Mouse (Mus musculus): ENCODE measurements at regions not wholly inside any gene's neighbourhood (a gene's known extent, or its start where the extent isn't known, plus 50 kb on each side); places are given as distances from the start of the nearest gene placed in this dataset.

DNA sequence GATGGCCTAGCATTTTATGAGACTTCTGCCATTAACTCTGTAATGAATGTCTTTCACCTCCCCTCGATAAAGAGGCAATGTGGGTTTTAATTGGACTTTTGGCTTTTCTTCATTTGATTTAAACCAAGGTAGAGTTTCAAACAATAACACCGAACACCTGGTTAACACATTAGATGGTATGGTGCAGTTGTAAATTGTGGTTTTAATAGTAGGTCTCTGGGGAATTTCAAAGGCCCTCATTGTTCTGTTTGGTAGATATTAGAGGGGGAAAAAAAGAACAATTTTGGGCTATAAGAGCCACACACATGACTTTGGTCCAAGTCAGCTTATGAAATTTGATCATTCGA is 497.8 kb upstream of the Mki67 start:
- Histone ChIP-seq H3K9ac (no peak overlapping the region), H3K27ac (no peak overlapping the region), H3K27me3 (ENCODE audit: control insufficient read depth, insufficient read depth, low read length) (no peaks in the 10 kb centered on the region), H3K9me3 (ENCODE audit: control insufficient read depth, low read length) (no peaks in the 10 kb centered on the region), H3K4me1 (replicated peaks; ENCODE audit: control insufficient read depth, insufficient read depth, low read length) (peaks cover 19% of the 10 kb centered on the region), H3K4me2 (replicated peaks) (no peak overlapping the region), H3K36me3 (replicated peaks; ENCODE audit: control insufficient read depth, insufficient read depth) (no peaks in the 10 kb centered on the region), H3K4me3 (replicated peaks; ENCODE audit: low read length) (no peak overlapping the region)
- DNase-seq (ENCODE audit: low spot score) (no peak), ATAC-seq (ENCODE audit: low FRiP score) (no peak)
- WGBS: 74% methylated on average over 3 of the region's 3 CpGs

- ATAC-seq (ENCODE audit: low FRiP score) (no peak), DNase-seq (ENCODE audit: low spot score) (no peak)
- Histone ChIP-seq H3K4me1 (replicated peaks; ENCODE audit: control insufficient read depth, insufficient read depth, low read length) (peaks cover 19% of the 10 kb centered on the region), H3K27me3 (ENCODE audit: control insufficient read depth, insufficient read depth, low read length) (no peaks in the 10 kb centered on the region), H3K27ac (no peak overlapping the region), H3K4me2 (replicated peaks) (no peak overlapping the region), H3K9ac (no peak overlapping the region), H3K4me3 (replicated peaks; ENCODE audit: low read length) (no peak overlapping the region), H3K36me3 (replicated peaks; ENCODE audit: control insufficient read depth, insufficient read depth) (no peaks in the 10 kb centered on the region), H3K9me3 (ENCODE audit: control insufficient read depth, low read length) (no peaks in the 10 kb centered on the region)
- WGBS: 34% methylated on average over 4 of the region's 4 CpGs
Observed at GRCm38 (mm10) chr7:136214415-136214814, 498.3 kb upstream of the Mki67 start.

DNA sequence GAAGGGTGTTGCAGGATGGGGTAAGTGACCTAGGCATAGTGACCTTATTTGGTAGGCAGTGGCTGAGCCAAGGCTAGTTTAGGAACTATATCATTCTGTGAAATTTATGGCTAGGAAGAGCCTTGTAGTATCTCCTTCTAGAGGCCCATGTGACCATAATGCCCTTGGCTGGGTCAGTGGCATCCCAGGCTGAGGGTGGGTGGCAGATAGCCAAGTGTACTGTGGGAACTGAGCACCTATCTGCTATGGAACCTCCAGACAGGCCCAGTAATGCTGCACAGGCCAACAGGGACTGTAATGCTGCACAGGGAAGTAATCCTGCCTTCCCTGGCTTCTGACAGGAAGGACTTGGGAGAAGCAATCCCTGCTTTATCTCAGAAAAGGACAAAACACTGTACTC is 500.6 kb upstream of the Mki67 start:
- ATAC-seq (ENCODE audit: low FRiP score) (no peak), DNase-seq (ENCODE audit: low spot score) (no peak)
- Histone ChIP-seq H3K9ac (no peak overlapping the region), H3K36me3 (replicated peaks; ENCODE audit: control insufficient read depth, insufficient read depth) (no peaks in the 10 kb centered on the region), H3K27me3 (ENCODE audit: control insufficient read depth, insufficient read depth, low read length) (no peaks in the 10 kb centered on the region), H3K27ac (no peak overlapping the region), H3K9me3 (ENCODE audit: control insufficient read depth, low read length) (no peaks in the 10 kb centered on the region), H3K4me2 (replicated peaks) (no peak overlapping the region), H3K4me1 (replicated peaks; ENCODE audit: control insufficient read depth, insufficient read depth, low read length) (peaks cover 27% of the 10 kb centered on the region), H3K4me3 (replicated peaks; ENCODE audit: low read length) (no peak overlapping the region)

GRCm38 (mm10) chr7:136219564-136220244 is 503.5 kb upstream of the Mki67 start:
- no peaks in the 10 kb centered on the region for H3K9me3 ChIP-seq (ENCODE audit: control insufficient read depth, low read length)
- DNase-seq (ENCODE audit: low spot score) (no peak), ATAC-seq (ENCODE audit: low FRiP score) (0 out of 2 replicates have a peak, but pooled peaks have one; percentile 14)
- 39% methylated on average over 14 of the region's 14 CpGs for WGBS
- no peaks in the 10 kb centered on the region for H3K27me3 ChIP-seq (ENCODE audit: control insufficient read depth, insufficient read depth, low read length)
- no peaks in the 10 kb centered on the region for H3K36me3 ChIP-seq (replicated peaks; ENCODE audit: control insufficient read depth, insufficient read depth)
- H3K4me2 ChIP-seq (replicated peaks): no peak overlapping the region; the same call in 1 of the 2 replicates
- H3K9ac ChIP-seq: no peak overlapping the region
- no peak overlapping the region for H3K4me3 ChIP-seq (replicated peaks; ENCODE audit: low read length)
- H3K27ac ChIP-seq: peak overlapping the region; percentile 73; the same call in 1 of the 2 replicates
- peaks cover 26% of the 10 kb centered on the region for H3K4me1 ChIP-seq (replicated peaks; ENCODE audit: control insufficient read depth, insufficient read depth, low read length)

DNA sequence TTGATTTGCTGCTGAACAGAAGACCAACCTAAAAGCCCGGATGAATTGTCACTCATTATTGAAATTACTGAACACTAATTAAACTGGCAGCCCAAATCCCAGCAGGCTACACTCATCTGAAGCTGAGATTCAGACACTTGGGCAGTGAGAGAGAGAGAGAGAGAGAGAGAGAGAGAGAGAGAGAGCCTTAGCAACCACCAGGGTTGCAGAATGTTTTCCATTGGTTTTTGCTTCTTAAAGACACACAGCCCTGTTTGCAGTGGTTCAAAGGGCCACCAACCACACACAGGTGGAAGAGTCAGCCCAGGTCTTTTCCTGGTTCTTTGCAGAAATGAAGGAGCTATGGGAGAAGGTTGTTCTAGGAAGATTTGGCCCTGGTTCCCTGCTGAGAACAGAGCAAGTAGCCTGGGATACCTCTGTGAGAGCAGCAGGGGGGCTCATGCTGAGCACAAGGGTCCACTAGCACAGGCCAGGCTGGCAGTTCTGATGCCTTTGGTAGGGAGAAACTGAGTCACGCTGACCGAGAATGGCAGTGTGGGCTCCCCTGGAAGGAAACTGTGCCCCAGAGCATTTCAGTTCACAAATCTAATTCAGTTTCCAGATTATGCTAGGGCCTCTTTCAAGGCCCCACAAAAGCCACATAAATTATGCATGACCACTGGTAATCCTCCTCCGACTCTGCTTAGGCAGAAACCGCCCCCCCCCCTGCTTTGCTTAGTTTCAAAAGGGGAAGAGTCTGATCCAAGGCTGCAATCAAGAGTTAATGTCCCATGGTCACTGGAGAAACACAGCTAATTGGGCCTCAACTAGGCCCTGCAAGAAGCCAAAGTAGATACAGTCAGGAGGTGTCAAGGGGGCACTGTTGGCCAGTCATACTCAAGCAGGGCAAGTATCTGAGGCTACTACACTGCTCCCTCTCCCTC is 504.3 kb upstream of the Mki67 start:
- H3K4me1 ChIP-seq (replicated peaks; ENCODE audit: control insufficient read depth, insufficient read depth, low read length): peaks cover 26% of the 10 kb centered on the region
- DNase-seq (ENCODE audit: low spot score) (peak; percentile 62), ATAC-seq (ENCODE audit: low FRiP score) (peak; percentile 60; the same call in 1 of the 2 replicates)

DNA sequence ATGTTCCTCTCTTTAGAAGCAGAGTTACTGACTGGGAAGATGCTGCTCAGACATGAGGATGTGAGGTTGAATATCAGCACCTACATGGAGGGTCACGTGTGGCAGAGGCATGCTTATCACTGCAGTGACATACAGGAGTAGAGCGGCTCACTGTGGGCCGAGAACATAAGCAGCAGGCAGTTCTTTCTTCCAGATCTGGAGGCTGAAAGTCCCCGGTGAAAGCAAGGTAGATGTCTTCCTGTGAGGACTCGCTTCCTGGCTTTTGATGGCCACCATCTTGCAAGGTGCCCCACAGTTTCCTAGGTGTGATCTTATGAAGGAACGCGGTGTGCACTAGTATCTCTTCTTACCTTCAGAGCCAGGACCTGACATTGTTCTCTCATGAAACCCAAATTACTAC is 505.5 kb upstream of the Mki67 start:
- no peak overlapping the region for H3K9ac ChIP-seq
- no peak overlapping the region for H3K4me2 ChIP-seq (replicated peaks)
- no peak for DNase-seq (ENCODE audit: low spot score)
- H3K4me1 ChIP-seq (replicated peaks; ENCODE audit: control insufficient read depth, insufficient read depth, low read length): peaks cover 26% of the 10 kb centered on the region
- H3K9me3 ChIP-seq (ENCODE audit: control insufficient read depth, low read length): no peaks in the 10 kb centered on the region
- 95% methylated on average over 7 of the region's 7 CpGs for WGBS
- ATAC-seq (ENCODE audit: low FRiP score): no peak
- H3K27me3 ChIP-seq (ENCODE audit: control insufficient read depth, insufficient read depth, low read length): no peaks in the 10 kb centered on the region
- no peaks in the 10 kb centered on the region for H3K36me3 ChIP-seq (replicated peaks; ENCODE audit: control insufficient read depth, insufficient read depth)
- H3K4me3 ChIP-seq (replicated peaks; ENCODE audit: low read length): no peak overlapping the region
- peak overlapping the region; percentile 29; the same call in 1 of the 2 replicates for H3K27ac ChIP-seq

More for the DNA sequence above, 504.3 kb upstream of the Mki67 start:
- Histone ChIP-seq H3K27me3 (ENCODE audit: control insufficient read depth, insufficient read depth, low read length) (no peaks in the 10 kb centered on the region), H3K4me3 (replicated peaks; ENCODE audit: low read length) (no peak overlapping the region), H3K36me3 (replicated peaks; ENCODE audit: control insufficient read depth, insufficient read depth) (no peaks in the 10 kb centered on the region), H3K9me3 (ENCODE audit: control insufficient read depth, low read length) (no peaks in the 10 kb centered on the region), H3K9ac (no peak overlapping the region), H3K27ac (peak overlapping the region; percentile 73), H3K4me2 (replicated peaks) (no peak overlapping the region; the same call in 1 of the 2 replicates)
- WGBS: 20% methylated on average over 5 of the region's 5 CpGs

- no peaks in the 10 kb centered on the region for H3K27me3 ChIP-seq (ENCODE audit: control insufficient read depth, insufficient read depth, low read length)
- no peak overlapping the region for H3K9ac ChIP-seq
- ATAC-seq (ENCODE audit: low FRiP score) (no peak), DNase-seq (ENCODE audit: low spot score) (no peak)
- H3K27ac ChIP-seq: no peak overlapping the region
- no peaks in the 10 kb centered on the region for H3K9me3 ChIP-seq (ENCODE audit: control insufficient read depth, low read length)
- H3K4me3 ChIP-seq (replicated peaks; ENCODE audit: low read length): no peak overlapping the region
- WGBS: 73% methylated on average over 7 of the region's 7 CpGs
- peaks cover 16% of the 10 kb centered on the region for H3K4me1 ChIP-seq (replicated peaks; ENCODE audit: control insufficient read depth, insufficient read depth, low read length)
- no peaks in the 10 kb centered on the region for H3K36me3 ChIP-seq (replicated peaks; ENCODE audit: control insufficient read depth, insufficient read depth)
- H3K4me2 ChIP-seq (replicated peaks): no peak overlapping the region
Observed at GRCm38 (mm10) chr7:136226031-136226430, 509.9 kb upstream of the Mki67 start.

- ATAC-seq (ENCODE audit: low FRiP score): no peak
- 85% methylated on average over 2 of the region's 2 CpGs for WGBS
- Histone ChIP-seq H3K9ac (no peak overlapping the region), H3K9me3 (ENCODE audit: control insufficient read depth, low read length) (no peaks in the 10 kb centered on the region), H3K4me3 (replicated peaks; ENCODE audit: low read length) (no peak overlapping the region), H3K27ac (no peak overlapping the region), H3K4me1 (replicated peaks; ENCODE audit: control insufficient read depth, insufficient read depth, low read length) (peaks cover 13% of the 10 kb centered on the region), H3K27me3 (ENCODE audit: control insufficient read depth, insufficient read depth, low read length) (no peaks in the 10 kb centered on the region), H3K36me3 (replicated peaks; ENCODE audit: control insufficient read depth, insufficient read depth) (no peaks in the 10 kb centered on the region), H3K4me2 (replicated peaks) (no peak overlapping the region)
- no peak for DNase-seq (ENCODE audit: low spot score)
Observed at GRCm38 (mm10) chr7:136228331-136228730, 512.2 kb upstream of the Mki67 start.

GRCm38 (mm10) chr7:136229592-136229991 is 513.4 kb upstream of the Mki67 start:
- DNase-seq (ENCODE audit: low spot score): no peak
- 50% methylated on average over 11 of the region's 11 CpGs for WGBS
- no peaks in the 10 kb centered on the region for H3K9me3 ChIP-seq (ENCODE audit: control insufficient read depth, low read length)
- no peak overlapping the region for H3K4me2 ChIP-seq (replicated peaks)
- no peak overlapping the region for H3K4me3 ChIP-seq (replicated peaks; ENCODE audit: low read length)
- peak overlapping the region; percentile 10; the same call in 1 of the 2 replicates for H3K27ac ChIP-seq
- H3K9ac ChIP-seq: no peak overlapping the region
- peaks cover 13% of the 10 kb centered on the region for H3K4me1 ChIP-seq (replicated peaks; ENCODE audit: control insufficient read depth, insufficient read depth, low read length)
- no peaks in the 10 kb centered on the region for H3K27me3 ChIP-seq (ENCODE audit: control insufficient read depth, insufficient read depth, low read length)
- H3K36me3 ChIP-seq (replicated peaks; ENCODE audit: control insufficient read depth, insufficient read depth): no peaks in the 10 kb centered on the region
- ATAC-seq (ENCODE audit: low FRiP score): no peak
